Mouse (Mus musculus): ENCODE measurements around the gene Gsk3a. TPM values are rescaled to one million over a fixed set of nuclear protein-coding genes. Genes with fewer than 3 reads are reported as not detected.

Gsk3a gene
- polyA plus RNA-seq, 1 experiment from 2014 or later: 12.1 TPM

DNA sequence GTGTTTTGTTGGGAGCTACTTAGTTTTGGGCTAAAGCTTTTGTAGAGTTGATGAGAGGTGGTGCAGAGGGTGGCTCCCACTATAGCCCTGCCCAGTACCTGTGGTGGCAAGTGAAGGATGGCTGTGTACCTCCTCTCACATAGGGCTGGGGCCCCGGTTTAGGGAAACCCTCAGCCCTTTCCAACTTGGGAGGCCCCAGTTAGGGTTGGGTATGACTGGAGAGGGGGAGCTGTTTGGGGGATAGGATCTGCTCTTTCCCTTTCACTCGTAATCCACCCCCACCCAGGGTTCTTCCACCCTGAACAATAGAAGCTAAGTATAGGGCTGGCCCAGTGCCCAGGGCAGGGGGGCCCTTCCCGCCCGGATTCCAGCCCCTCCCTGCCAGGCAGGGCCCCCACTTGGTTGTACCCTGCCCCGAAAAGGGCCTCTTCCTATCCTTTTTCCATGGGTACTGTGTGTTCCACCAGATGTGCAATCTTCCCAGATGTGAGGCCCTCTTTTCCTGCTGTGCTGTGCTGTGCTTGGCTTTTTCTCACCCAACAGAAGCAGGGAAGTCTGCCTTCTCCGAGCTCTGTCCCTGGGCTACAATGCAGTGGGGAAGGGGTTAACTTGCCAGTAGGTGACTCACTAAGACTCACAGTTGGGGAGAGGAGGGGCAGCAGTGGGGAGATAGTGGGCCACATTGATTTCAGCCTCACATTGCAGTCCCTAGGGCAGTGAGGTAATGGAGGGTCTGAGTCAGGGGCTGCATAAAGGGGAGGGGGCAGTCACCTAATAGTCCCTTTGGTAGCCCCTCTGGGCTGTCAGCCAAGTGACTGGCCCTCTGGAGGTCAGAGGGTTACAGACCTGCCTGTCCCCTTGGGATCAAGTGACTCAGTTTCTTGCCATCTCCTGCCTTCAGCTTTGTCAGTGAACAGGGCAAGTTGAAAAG is 42.5 kb upstream of the Gsk3a start:
- Histone ChIP-seq H3K27ac (ENCODE audit: poor library complexity, severe bottlenecking) (peak overlapping the region; percentile 100), H3K9ac (peak overlapping the region; percentile 85), H3K36me3 (peaks cover 7% of the 10 kb centered on the region), H3K4me1 (replicated peaks) (peaks cover 73% of the 10 kb centered on the region), H3K27me3 (replicated peaks) (no peaks in the 10 kb centered on the region), H3K4me3 (peak overlapping the region; percentile 91), H3K4me2 (peak overlapping the region; percentile 86), H3K9me3 (replicated peaks) (no peaks in the 10 kb centered on the region)
- WGBS: 0% methylated on average over 6 of the region's 6 CpGs
- peak; percentile 38 for ATAC-seq (ENCODE audit: insufficient number of reproducible peaks, low FRiP score)

DNA sequence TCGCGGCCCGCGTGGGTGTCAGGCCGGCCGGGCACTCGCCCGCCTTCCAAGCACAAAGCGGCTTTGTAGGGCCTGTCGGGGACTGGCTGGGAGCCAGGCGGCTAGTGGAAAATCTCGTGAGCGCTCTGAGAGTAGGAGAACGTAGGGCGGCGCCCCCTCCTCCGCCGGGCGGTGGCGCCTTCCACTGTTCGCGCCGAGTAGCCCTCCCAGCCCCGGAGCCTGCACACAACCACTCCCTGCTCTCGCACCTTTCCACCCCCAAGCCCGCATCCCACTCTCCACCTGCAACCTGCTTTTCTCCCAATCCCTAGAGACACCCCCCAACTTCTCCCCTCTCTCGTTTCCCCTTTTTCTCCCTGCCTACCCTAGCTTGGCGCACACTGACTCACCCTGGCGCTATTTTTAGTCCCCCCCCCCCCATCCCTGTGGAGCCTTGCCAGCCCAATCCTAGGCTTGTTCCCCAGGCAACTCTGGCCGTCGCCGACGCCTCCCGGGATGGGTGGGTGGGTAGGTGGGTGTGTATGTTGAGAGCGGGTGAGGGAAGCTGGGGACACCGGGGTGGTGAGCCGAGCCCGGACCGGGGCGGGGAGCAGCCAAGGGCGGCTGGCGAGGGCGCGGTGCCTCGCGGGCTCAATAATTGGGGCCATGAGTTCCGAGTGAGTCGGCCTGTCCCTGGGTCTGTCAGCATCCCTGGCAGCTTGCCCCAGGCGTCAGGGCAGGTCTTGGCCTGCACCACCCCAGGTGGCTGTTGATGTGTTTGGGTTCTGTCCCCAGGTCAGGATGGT is 41.6 kb upstream of the Gsk3a start:
- peak overlapping the region; percentile 85 for H3K9ac ChIP-seq
- no peaks in the 10 kb centered on the region for H3K9me3 ChIP-seq (replicated peaks)
- H3K27ac ChIP-seq (ENCODE audit: poor library complexity, severe bottlenecking): peak overlapping the region; percentile 100
- H3K4me1 ChIP-seq (replicated peaks): peaks cover 73% of the 10 kb centered on the region
- H3K4me2 ChIP-seq: peak overlapping the region; percentile 86
- peak; percentile 24 for ATAC-seq (ENCODE audit: insufficient number of reproducible peaks, low FRiP score)
- H3K4me3 ChIP-seq: peak overlapping the region; percentile 91
- under 1% methylated on average over 48 of the region's 49 CpGs for WGBS
- H3K36me3 ChIP-seq: peaks cover 7% of the 10 kb centered on the region; the same call in 1 of the 2 replicates
- H3K27me3 ChIP-seq (replicated peaks): no peaks in the 10 kb centered on the region

DNA sequence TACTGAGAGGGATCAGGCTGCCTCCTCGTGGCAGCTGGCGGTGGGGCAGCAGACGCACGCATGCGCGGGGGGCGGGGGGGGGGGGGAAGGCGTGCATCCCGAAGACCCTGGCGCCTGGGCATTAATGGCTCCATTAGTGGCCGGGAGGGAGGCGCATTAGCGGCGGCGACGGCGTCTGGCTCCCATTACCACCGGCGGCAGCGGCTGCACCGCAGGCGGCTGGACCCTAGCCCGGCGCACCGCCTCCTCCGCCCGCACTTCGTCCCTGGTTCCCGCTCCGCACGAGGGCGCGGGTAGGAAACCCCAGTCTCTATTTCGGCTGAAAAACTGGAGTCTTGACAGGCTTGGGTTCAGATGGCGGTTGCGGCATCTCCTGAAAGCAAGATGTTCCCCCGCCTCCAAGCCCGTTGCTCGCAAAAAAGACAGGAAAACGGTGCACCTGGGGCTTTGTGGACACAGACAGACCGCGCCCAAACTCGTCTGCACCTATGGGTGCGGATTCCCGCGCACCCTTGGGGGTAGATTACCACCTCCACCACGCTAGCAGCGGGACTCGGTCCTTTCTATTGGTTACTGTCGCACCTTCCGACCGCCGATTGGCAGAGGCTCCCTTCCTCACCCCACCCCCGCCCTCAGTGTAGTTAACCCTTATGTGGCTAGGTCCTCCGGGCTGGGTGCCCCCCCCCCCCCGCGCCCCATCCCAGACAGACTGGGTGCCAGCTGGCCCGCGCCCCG is 40.9 kb upstream of the Gsk3a start:
- ATAC-seq (ENCODE audit: insufficient number of reproducible peaks, low FRiP score): peak; percentile 46
- peak overlapping the region; percentile 91 for H3K4me3 ChIP-seq
- under 1% methylated on average over 56 of the region's 60 CpGs for WGBS
- no peaks in the 10 kb centered on the region for H3K9me3 ChIP-seq (replicated peaks)
- no peaks in the 10 kb centered on the region for H3K27me3 ChIP-seq (replicated peaks)
- H3K9ac ChIP-seq: peak overlapping the region; percentile 85
- peaks cover 73% of the 10 kb centered on the region for H3K4me1 ChIP-seq (replicated peaks)
- peak overlapping the region; percentile 100 for H3K27ac ChIP-seq (ENCODE audit: poor library complexity, severe bottlenecking)
- peak overlapping the region; percentile 86 for H3K4me2 ChIP-seq
- peaks cover 11% of the 10 kb centered on the region for H3K36me3 ChIP-seq

DNA sequence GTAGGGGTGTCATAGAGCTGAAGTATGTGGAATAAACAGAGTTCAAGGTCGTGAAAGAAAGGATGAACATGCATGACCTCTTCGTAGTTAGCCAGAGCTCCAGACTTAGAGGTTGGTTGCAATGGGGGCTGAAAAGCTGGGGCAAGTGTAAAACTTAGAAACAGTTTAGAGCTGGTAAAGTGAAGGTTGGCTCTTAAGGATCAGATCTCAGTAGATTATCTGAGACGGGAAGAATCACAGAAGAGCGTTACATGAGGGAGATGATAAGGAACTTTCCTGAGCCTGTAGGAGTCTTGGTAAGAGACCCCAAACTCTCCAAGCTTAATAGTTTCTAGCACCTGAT is 40.3 kb upstream of the Gsk3a start:
- Histone ChIP-seq H3K27me3 (replicated peaks) (no peaks in the 10 kb centered on the region), H3K36me3 (peaks cover 16% of the 10 kb centered on the region), H3K4me2 (peak overlapping the region; percentile 86), H3K4me1 (replicated peaks) (peaks cover 73% of the 10 kb centered on the region), H3K4me3 (peak overlapping the region; percentile 91), H3K27ac (ENCODE audit: poor library complexity, severe bottlenecking) (peak overlapping the region; percentile 100), H3K9ac (peak overlapping the region; percentile 85), H3K9me3 (replicated peaks) (no peaks in the 10 kb centered on the region)
- WGBS: 9% methylated on average over 4 of the region's 4 CpGs
- ATAC-seq (ENCODE audit: insufficient number of reproducible peaks, low FRiP score): no peak

DNA sequence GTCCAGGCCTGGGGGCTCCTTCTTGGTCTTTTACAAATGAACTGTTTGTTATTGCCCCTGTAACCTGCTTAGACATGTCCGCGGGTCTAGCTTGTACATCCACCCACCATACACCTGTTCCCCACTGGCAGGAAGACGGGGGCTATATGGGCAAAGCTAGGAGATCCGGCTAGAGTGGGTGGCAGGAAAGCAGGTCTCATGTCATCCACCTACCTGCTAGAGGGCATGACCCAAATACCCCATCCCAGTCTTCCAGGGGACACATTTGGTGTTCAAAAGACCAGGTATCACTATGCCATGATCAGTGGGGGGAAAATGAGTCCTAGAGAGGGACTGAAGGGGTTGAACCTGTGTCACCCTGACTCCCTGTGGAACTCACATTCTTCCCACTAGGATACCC is 39.8 kb upstream of the Gsk3a start:
- H3K27me3 ChIP-seq (replicated peaks): no peaks in the 10 kb centered on the region
- H3K9ac ChIP-seq: peak overlapping the region; percentile 85; the same call in 1 of the 2 replicates
- peak overlapping the region; percentile 100 for H3K27ac ChIP-seq (ENCODE audit: poor library complexity, severe bottlenecking)
- no peaks in the 10 kb centered on the region for H3K9me3 ChIP-seq (replicated peaks)
- peak overlapping the region; percentile 91; the same call in 1 of the 2 replicates for H3K4me3 ChIP-seq
- peaks cover 78% of the 10 kb centered on the region for H3K4me1 ChIP-seq (replicated peaks)
- 83% methylated on average over 4 of the region's 4 CpGs for WGBS
- peaks cover 22% of the 10 kb centered on the region for H3K36me3 ChIP-seq
- no peak for ATAC-seq (ENCODE audit: insufficient number of reproducible peaks, low FRiP score)
- H3K4me2 ChIP-seq: peak overlapping the region; percentile 86

DNA sequence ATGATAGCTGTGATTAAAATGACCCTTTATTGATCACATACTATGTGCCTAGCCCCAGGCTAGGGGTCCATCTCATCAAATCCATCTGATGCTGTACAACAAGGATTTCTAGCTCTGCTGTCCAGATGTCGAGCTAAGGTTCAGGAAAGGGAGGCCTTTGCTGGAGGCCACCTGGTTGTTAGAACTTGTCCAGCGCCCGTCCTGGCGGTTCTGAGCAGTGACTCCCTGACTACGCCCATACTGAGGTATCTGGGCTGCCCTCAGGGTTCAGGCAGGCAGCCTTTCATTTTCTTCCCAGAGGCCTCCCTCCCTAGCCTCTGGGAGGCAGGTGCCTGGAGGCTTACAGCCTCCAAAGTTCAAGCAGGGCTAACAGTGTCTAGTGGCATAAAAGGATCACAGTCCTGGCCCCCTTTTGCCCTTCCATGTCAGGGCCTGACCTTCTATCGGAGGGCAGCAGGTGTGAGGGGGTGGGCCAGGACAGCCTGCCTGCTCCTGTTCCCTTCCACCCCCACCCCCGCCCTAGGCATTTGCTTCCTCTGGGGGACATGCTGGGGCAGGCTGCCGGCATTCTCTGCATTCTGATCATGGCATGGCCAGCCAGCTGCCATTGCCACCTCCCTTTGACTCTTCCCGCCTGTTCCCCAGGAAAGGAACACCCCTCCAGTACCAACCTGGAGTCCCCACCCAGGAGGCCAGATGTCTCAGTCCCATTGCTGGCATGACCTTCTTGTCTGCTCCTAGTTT is 38.1 kb upstream of the Gsk3a start:
- peak overlapping the region; percentile 50 for H3K27ac ChIP-seq (ENCODE audit: poor library complexity, severe bottlenecking)
- H3K4me3 ChIP-seq: no peak overlapping the region; the same call in 1 of the 2 replicates
- no peak for ATAC-seq (ENCODE audit: insufficient number of reproducible peaks, low FRiP score)
- H3K36me3 ChIP-seq: peaks cover 39% of the 10 kb centered on the region
- no peaks in the 10 kb centered on the region for H3K9me3 ChIP-seq (replicated peaks)
- no peaks in the 10 kb centered on the region for H3K27me3 ChIP-seq (replicated peaks)
- H3K9ac ChIP-seq: peak overlapping the region; percentile 34
- peak overlapping the region; percentile 35 for H3K4me2 ChIP-seq
- 47% methylated on average over 9 of the region's 9 CpGs for WGBS
- peaks cover 73% of the 10 kb centered on the region for H3K4me1 ChIP-seq (replicated peaks)

DNA sequence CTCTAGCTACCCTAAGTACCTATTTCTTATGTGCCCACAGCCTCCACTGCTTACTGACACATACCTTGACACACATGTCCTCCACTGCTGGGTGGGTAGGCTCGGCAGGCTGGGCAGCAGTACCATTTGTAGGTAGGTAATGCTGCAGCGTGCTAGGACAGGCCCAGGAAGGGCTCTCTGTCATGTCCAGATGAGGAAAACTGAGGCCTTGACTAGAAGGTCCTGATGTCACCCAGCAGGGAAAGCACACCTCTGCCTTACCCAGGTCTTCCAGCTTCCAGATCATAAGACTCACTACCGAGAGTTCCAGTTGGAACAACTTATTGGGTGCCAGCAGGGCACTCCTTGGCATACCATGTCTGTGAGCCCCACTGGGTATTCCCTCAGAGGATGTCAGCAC is 37.3 kb upstream of the Gsk3a start:
- Histone ChIP-seq H3K27ac (ENCODE audit: poor library complexity, severe bottlenecking) (no peak overlapping the region), H3K9me3 (replicated peaks) (no peaks in the 10 kb centered on the region), H3K9ac (peak overlapping the region; percentile 34), H3K27me3 (replicated peaks) (no peaks in the 10 kb centered on the region), H3K4me3 (no peak overlapping the region), H3K36me3 (peaks cover 39% of the 10 kb centered on the region), H3K4me1 (replicated peaks) (peaks cover 71% of the 10 kb centered on the region), H3K4me2 (no peak overlapping the region)
- 86% methylated on average over 3 of the region's 3 CpGs for WGBS
- no peak for ATAC-seq (ENCODE audit: insufficient number of reproducible peaks, low FRiP score)

DNA sequence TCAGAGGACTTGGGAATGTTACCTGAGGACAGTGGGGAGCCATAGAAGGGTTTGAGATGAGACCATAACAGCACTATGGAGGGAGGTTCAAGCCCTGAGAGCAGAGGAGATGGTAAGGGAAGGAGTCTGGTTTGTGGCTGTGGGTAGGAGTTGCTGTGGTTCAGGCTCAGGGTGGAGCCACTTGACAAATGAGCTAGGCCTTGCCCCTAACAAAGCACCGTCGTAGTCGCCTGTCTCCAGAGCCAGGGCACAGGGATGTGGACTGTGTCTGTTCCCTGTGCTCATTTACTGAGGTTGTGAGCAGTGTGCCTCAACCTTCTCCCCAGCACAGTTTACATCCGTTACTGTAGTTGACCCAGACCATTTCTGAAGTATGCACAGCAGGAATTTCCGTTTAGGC is 36.9 kb upstream of the Gsk3a start:
- H3K9ac ChIP-seq: peak overlapping the region; percentile 34
- H3K36me3 ChIP-seq: peaks cover 39% of the 10 kb centered on the region
- no peak overlapping the region for H3K4me3 ChIP-seq
- ATAC-seq (ENCODE audit: insufficient number of reproducible peaks, low FRiP score): no peak
- H3K27me3 ChIP-seq (replicated peaks): no peaks in the 10 kb centered on the region
- H3K27ac ChIP-seq (ENCODE audit: poor library complexity, severe bottlenecking): no peak overlapping the region
- H3K9me3 ChIP-seq (replicated peaks): no peaks in the 10 kb centered on the region
- WGBS: 53% methylated on average over 5 of the region's 5 CpGs
- H3K4me2 ChIP-seq: no peak overlapping the region
- H3K4me1 ChIP-seq (replicated peaks): peaks cover 71% of the 10 kb centered on the region

DNA sequence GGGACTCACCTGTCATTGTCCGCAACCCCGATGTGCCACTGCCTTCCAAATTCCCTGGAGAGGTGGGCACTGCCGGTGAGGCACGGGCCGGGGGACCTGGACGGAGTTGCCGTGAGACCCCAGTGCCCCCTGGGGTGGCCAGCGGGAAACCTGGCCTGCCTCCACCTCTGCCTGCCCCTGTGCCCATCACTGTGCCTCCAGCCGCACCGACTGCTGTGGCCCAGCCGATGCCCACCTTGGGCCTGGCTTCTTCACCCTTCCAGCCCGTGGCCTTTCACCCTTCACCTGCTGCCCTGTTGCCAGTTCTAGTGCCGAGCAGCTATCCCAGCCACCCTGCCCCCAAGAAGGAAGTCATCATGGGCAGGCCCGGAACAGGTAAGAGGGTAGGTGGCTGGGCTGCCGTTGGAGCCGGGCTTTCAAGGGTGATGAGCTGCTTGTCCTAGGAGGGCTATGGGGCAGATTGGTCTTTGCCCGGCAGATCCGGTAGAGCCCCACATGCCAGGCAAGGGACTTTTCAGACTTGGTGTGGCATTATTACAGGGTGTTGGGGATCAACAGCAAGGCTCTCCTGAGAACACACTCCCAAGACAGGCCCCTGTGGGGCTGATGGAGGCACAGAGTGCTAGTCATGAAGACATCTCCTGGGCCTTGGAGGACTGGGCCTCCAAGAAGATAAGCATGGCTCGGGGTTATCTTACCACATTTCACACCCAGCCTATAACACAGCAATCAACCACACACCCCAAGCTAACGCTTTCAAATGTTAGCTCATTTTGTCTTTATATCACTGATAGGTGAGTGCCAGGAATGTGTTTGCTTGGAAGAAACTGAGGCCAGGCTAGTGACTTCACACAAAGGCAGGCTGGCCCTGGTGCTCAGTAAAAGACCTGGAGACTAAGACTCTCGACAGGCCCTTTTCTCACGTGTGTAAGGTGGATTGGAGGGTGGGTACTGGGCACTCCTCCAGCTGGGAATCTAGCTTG is 35.9 kb upstream of the Gsk3a start:
- Histone ChIP-seq H3K27ac (ENCODE audit: poor library complexity, severe bottlenecking) (no peak overlapping the region), H3K4me3 (no peak overlapping the region), H3K9me3 (replicated peaks) (no peaks in the 10 kb centered on the region), H3K4me2 (no peak overlapping the region), H3K4me1 (replicated peaks) (peaks cover 77% of the 10 kb centered on the region), H3K27me3 (replicated peaks) (no peaks in the 10 kb centered on the region), H3K9ac (peak overlapping the region; percentile 37; the same call in 1 of the 2 replicates), H3K36me3 (peaks cover 39% of the 10 kb centered on the region)
- 80% methylated on average over 22 of the region's 22 CpGs for WGBS
- no peak for ATAC-seq (ENCODE audit: insufficient number of reproducible peaks, low FRiP score)
